Mouse (Mus musculus) kidney, adult 18-20 months (tissue): ENCODE data around the gene Vps9d1.
A peak's percentile ranks its signal among the peaks of the same experiment; 100 is the strongest.
"Not testable (repeated sequence)": the region's sequence is repeated elsewhere in the genome, so short reads cannot be mapped to it uniquely, and the experiment has no call there.

ENCODE experiments used
- DNase-seq: peaks from one replicate; pipeline ENCODE4 v3.0.0; 2021

Vps9d1 gene

DNA sequence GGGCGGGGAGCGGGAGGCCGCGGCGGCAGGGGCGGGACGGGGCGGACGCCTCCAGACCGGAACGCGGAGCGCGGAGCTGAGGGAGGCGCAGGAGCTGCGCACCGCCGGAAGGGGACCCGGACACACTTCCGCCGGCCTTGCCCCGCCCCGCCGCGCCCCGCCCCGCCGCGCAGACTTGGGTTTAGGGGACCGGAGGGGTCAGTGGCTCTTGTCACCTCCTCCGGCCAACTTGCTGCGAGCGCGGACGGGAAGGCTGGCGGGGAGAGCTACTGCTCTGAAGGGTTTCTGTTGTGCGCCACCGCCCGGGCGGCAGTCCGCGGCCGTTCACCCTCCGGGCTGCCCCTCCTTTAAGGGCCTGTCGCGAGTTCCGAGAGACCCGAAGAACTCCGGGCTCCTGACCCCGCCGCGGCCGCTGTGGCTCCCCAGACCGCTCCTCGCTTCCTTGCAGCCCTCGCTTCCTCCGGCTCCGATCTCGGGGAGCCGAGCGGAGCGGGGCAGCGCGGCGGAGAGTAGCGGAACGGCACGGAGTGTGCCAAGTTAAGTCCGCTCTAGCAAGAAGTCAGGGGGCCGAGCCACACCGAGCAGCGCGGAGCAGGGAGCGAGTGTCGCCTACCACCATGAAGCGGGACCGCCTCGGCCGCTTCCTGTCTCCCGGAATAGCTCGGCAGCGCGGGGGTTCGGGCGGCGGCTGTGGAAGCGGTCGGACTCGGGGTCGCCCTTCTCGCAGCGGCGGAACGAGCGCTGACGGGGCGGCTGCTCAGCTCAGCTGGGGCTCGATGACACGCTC is at the start of gene Vps9d1, which contains the start of gene Zfp276:
Gene Vps9d1, minus strand, starts transcription at position 250 of the 787 bp plus-strand sequence.
Gene Zfp276, plus strand, starts transcription at position 97 of the 787 bp plus-strand sequence.
- DNase-seq, result peak; percentile 88

DNA sequence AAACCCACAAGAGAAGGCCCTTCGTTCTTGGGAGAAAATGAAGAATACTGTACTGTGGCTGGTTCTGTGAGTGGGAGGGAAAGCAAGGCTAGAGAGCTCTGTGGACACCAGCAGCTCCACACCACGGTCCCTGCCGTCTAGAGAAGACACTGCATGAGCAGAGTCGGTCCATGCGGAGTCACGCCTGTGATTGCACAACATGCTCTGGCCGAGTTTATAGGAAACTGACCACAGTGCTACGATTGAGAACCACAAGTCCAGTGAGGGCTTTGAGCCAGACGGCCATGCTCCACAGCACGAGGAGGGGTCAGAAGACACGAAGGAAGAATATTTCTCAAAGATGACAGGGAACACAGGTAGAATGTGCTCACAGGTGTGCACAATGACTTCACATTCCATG is 44.2 kb upstream of the Vps9d1 start:
- peak; percentile 11 for DNase-seq

DNA sequence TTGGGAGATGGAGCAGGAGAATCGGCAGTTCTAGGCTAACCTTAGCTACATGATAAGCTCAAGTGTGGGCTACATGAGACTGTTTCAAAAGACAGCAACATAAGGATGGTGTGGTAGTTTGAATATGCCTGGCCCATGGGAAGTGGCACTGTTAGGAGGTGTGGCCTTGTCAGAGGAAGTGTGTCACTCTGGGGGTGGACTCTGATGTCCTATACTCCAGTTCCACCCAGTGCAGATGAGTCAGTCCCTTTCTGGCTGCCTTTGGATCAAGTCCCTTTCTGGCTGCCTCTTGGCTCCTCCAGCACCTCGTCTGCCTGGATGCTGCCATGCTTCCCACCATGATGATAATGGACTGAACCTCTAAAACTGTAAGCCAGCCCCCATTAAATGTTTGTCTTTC is 38.6 kb upstream of the Vps9d1 start:
- no peak for DNase-seq

DNA sequence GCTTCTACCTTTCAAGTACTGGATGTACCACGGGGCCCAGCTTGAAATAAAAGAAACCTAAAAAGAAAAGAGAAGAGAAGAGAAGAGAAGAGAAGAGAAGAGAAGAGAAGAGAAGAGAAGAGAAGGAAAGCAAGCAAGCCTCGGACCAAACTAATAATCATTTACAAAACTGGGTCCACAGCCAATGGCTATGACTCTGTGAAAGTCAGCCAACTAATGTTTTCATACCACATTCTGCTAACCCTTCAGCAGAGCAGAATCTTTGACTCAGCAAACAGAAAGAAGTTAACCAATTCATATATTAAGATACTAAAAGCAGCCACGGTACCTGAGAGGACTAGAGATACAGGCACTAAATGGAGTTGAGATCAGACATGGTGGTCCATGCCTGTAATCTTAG is 38.1 kb upstream of the Vps9d1 start:
- DNase-seq, result no peak

DNA sequence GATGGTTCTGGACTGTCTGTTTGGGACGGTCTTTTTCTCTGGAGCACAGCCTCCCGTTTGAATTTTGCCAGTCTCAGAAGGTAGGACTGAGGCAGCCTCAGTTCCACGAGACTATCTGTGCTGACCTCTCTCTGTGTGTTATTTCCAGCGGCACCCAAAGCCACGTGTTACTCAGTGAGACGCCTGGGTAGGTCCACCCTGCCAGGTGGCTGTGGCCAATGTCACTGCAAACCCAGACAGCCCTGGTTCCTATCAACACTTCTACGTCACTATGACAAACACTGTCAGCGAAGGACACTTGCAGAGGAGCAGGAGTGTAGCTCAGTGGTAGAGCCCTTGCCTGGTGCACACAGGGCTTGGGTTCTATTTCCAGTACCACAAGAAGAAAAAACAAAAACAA is 37.6 kb upstream of the Vps9d1 start:
- no peak for DNase-seq

DNA sequence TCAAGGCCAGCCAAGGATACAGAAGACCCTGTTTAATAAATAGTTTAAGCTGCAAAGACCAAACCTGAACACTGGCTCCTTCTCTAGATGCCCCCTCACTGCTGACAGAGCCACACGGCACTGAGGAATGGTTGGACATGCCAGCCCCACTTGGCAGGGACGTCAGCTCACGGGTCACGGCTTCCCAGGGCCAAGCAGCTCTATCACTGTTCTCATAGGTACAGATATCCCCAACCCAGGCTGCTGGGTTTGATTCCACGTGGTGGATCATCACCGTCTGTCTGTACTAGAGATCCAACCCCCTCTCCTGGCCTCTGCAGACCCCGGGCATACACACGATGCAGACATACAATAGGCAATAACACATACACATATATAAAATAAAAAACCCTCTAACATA is 36.5 kb upstream of the Vps9d1 start:
- no peak for DNase-seq

DNA sequence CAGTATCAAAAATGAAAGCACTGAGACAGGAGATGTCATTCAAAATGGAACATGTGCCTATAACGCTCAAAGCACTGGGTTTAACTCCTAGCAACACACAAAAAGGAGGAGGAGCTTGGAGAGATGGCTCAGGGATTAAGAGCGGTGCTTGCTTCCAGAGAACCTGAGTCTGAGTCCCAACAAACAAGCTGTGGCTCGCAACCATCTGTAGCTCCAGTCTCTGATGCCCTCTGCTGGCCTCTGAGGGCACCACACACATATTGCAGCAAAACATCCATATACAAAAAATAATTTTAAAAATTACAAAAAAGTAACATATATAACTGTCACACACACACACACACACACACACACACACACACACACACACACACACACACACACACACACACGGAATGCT is 36.0 kb upstream of the Vps9d1 start:
- peak; percentile 60 for DNase-seq

DNA sequence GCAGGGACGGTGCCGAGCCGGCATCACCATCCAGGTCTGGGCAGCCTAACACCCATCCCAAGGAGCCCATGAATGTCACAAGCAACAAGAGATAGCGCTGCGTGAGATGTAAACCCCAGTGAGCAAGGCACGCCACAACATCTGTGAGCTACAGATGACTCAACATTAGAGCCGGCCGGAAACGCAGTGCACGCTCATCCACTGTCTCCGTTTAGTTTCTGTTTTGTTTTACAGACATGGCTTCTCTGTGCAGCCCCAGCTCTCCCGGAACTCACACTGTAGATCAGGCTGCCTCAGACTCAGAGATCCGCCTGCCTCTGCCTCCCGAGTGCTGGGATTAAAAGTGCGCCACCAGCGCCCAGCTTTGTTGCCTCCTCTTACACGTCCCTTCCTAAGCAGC is 33.2 kb upstream of the Vps9d1 start:
- no peak for DNase-seq

DNA sequence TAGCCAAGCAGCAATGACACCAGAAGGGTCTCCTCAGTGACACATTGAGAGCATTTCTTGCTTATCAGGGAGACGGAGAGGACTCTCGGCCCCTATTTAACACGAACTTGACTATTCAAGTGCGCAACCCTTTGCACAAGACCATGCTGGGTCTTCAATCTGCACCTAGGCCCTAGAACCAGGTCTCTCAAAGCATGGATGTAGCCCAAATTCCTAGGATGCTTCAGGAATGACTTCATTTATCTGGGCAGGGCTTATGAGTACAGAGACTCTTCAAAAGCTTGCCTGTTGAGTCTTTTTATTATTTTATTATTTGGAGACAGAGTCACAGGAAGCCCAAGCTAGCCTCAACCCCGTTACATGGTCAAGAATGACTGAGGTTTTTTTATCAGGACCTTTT is 30.3 kb upstream of the Vps9d1 start:
- no peak for DNase-seq

DNA sequence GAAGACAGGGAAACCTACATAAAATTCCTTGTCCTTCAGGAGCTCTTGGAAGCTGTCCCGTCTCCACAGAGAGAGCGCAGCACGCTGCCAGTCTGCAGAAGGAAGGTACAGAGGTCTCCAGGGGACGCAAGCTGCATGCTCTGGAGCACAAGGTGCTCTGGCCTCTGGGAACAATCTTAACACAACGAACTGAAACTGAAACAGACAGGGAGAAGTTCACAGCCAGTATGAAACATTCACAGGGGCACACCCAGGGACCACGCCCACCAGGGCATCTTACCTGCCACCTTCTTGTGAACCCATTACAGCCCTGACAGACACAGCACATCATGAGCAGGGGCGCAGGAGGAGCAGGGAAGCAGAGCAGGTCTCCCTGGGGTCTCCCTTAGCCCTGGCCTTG is 29.8 kb upstream of the Vps9d1 start:
- DNase-seq, result no peak

DNA sequence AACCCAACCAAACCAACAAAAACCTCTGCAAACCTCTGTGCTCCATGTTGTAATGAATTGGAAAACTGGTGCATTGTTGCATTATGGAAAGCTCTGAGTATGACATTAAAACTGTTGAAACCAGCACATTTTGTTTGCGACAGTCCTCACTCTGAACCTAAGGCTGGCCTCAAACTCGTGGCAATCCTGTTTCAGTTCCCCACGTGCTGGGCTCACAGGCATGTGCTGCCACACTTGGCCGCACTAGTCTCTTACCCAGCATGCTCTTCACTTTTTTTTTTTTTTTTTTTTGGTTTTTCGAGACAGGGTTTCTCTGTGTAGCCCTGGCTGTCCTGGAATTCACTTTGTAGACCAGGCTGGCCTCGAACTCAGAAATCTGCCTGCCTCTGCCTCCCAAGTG is 28.8 kb upstream of the Vps9d1 start:
- DNase-seq, result not testable (repeated sequence)

DNA sequence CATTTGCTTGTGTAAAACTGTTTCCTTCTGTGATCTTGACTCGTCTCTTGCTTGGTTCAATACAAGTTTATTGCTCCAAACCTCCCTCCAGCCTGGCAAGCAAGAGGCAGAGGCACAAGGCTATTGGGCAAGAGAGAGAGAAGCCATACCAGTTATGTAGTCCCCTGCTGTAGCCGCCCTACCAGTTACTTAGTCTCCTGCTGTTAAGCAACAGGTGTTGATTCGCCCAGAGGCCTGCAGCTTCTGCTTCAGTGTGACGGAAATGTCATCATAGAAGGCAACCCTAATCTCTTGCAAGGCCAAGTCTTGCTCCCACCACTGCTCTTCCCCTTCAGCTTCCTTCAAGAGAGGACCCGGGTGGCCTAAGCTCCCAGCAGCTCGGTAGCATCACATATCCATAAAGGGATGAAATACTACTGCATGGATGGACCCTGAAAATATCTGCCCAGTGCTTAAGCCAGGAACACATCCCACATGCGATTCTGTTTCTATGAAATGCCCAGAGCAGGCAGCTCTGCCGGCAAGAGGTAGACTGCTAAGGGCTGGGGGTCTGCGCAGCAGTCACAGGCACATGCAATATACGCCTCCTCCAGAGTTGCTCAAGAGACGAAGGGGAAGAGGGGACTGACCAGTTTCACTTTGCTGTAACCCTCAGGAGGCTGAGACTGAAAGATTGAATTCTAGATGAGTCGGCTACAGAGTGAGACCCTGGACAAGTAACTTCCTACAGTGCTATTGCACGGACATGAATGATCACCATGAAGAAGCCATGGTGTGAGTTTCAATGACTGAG is 26.4 kb upstream of the Vps9d1 start:
- no peak for DNase-seq

DNA sequence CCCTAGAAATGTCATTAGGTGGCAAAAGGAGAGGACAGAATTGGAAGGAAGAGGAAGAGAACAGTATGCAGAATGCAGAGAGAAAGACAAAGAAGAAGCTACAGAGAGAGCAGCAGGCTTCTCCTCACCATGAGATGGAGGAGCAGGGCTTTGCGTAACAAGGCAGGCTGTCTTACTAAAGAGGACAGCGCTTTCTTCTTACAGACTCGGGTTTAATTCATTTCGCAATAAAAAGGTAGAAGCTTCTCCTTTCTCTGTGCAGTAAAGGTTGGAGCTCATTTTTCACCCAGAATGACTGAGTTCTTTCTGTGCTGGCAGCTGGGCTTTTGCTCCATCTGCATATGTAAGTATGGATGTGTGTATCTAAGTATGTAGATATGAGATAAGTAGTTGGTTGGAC is 25.7 kb upstream of the Vps9d1 start:
- DNase-seq, result no peak

DNA sequence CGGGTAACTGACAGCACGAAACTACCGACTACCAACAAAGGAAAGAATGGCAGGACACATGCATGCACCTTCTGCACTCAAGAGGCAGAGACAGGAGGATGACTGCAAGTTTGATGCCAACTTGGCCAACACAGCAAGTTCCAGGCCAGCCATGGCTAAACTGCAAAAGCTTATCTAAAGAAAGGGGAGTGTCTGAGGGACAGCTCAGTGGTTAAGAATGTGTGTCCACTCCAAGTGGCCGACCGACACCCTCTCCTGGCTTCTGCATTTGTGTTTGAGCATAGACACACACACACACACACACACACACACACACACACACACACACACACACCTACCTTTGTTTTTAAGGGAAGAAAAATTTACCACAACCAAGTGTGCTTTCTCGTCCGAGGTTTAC is 24.3 kb upstream of the Vps9d1 start:
- no peak for DNase-seq

DNA sequence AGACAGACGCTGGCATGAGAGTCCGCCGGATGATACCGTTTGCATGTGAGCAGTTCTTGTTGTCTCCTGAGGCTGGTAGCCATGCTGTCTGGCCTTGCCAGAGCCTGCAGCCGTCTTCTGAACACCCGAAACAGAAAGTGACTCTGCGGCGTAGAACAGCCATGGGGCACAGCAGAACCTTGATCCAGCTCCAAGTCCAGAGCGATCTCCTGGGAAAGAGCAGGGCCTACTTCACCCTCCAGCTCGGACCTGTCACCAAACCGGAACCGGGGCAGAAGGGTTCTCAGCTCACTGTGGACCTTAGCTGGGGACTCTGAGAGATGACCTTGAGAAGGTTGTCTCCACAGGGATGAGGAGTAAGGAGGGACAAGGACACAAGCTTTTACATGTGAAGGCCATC is 20.9 kb upstream of the Vps9d1 start:
- DNase-seq, result no peak

DNA sequence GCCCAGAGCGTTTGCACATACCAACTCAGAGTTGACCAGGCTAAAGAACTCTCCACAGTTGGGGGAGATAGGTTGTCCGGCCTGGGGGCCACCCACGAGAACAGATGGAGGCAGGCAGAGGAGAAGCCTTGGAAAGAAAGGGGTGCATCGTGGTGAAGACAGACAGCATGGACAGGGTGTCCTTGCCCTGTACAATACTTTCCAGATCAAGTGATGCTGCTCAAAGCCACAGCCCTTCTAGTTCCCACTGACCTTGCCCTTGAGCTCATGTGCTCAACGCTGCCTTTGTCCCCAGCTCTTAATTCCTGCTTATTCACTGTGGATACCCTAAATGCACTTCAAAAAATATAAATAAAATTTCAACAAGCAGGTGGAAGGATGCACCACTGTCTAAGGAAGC is 20.3 kb upstream of the Vps9d1 start:
- no peak for DNase-seq

DNA sequence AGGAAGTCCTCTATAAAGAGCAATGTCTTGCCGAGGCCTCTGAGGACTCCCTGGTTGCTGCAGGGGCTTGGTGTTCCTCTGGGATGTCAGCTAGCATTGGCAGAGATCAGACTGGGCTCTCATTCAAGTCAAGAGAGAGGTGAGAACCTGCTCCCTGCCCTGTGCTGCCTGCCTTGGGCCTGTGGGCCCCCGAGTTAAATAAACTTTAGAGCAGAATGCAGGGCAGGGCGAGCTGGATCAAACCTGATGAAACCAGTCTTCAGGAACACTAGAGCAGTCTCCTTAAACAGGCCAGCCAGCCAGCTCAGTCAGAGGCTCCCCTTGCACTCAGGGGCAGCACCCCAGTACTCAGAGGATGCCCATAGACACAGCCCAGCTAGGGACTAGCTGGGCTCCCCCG is 17.8 kb upstream of the Vps9d1 start:
- DNase-seq, result peak; percentile 36

DNA sequence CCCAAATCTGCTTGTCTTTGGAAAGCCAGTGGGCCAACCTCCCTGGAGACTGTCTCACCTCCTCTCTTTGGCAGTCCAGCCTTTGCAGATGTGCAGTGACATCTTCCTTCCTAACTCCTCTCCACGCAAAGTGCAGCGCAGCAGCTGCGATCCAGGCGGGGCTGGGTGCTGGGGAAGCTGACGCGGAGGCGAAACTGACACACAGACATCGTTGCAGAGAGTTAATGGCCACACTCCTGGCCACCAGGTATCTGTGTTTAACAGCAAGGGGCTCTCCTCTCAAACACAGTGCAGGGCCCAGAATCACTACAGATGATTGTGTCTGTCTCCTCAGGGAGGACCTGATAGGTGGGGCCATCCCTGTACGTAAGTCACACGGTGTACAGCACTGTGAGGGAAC is 17.0 kb upstream of the Vps9d1 start:
- no peak for DNase-seq

DNA sequence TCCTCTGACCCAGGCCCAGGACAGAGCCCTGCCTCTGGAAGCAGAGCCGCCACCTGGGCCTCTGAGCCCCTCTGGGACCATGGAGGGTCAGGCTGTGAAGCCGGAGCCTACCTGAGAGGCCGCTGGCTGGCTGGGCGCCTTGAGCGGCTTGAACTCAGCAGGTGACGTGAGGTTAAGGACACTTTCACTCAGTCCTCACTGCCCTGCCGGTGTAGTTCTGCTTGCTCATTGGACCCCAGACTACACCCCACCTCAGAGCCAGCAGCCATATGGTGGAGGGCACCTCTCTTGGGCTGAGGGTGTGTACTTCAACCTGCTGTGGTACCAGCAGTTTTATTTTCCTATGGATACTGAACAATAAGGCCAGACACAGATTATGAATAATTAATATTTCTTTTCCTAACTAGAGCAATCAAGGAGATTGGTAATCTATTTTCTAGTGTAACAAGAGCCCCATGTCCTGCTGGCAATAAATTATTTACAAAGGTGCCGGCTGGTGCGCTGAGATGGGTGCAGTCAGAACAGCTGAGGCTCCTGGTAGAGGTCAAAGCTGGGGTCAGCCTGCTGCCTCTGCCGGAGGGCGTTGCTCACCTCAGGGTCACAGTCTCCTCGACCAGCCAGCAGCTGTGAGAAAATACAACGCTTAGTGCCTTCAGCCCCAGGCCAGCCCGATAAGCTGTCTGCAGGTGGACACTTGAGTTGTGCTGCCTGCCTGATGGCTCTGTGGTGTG is 13.9 kb upstream of the Vps9d1 start:
- peak; percentile 35 for DNase-seq

DNA sequence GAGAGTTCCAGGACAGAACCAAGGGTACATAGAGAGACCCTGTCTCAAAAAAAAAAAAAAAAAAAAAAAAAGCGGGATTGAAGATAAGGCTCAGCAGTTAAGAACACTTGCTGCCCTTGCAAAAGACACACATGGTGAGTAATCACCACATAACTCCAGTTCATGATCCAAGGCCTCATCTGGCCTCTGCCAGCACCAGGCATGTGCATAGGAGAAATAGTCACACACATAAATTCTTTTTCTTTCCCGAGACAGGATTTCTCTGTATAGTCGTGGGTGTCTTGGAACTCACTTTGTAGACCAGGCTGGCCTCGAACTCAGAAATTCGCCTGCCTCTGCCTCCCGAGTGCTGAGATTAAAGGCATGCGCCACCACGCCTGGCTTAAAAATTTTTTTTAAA is 3.4 kb upstream of the Vps9d1 start:
- DNase-seq, result not testable (repeated sequence)

DNA sequence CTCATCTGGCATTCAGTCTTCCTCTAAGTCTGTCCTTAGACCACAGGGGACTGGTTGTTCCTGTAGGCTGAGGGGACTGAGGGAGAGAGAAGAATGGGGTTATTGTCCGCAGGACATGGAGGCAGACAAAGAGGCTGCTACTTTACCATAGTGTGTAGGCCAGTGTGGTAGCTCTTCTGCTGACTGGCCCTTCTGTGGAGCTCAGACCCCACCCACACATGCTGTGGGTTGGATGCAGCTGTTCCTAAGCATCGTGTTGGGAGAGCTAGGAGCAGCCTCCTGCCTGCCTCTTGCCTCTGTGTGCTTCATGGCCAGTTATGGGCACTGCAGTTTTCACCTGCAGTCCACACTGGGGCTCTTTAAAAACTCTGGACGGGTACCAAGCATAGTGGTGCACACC is 3.0 kb upstream of the Vps9d1 start:
- no peak for DNase-seq

DNA sequence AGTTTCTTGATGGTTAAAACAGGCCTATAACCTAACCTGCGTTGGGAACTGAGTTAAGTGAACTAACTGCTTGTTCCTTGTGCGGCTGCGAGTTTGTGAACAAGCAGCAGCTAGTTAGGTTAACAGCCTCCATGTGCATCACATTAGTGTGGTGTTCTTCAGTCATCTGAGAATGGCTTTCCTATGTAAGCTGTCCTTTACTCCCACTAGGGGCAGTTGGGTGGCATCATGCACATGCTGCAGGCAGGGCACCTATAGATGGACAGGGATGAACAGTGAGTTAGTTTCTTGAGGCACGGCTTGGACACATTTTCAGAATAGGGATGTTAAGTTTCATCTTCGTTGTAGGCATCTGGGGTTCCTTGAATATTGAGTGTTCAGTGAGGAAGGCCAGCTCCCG is 1.0 kb upstream of the Vps9d1 start:
- no peak for DNase-seq

DNA sequence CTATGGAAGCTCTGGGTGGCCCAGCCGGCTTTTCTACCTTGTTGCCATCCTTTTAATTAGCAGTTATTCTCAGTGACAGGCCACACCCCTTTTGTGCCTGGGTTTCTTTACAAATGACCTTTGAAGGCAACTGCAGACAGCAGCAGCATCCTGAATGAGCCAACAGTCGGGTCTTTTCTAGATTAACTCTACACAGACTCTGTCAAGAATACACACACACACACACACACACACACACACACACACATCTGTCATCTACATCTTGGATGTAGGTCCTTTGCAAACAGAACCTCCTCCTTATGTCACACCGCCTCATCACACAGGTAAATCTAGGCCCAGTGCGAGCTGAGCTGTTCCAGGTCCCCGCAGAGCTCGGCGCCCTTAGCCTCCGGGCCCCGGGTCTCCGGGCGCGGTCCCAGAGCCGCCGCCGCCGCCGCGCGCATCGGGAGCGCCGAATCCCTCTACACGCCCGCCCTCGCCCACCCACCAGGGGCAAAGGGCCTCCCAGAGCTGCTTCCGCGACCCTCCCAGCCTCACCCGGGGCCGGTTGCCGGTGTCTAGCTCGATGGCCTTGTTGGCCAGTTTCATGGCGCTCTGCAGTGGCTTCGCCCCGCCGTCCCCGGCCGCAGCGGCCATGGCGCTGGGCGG is 573 bp downstream of the Vps9d1 start:
- DNase-seq, result peak; percentile 40
